Mouse (Mus musculus) erythroid progenitor cell, adult 5-6 weeks (primary cell): ENCODE results near the gene Smim10l2a. TPM values are rescaled to one million over a fixed set of nuclear protein-coding genes. Genes with fewer than 3 reads are reported as not detected.
"Not testable (repeated sequence)": the region's sequence is repeated elsewhere in the genome, so short reads cannot be mapped to it uniquely, and the experiment has no call there.

Experiments
- ATAC-seq: replicated peaks from 2 replicates; pipeline ENCODE4 v1.8.0; 2016; ENCODE audit warnings: moderate number of reproducible peaks, mild to moderate bottlenecking, moderate TSS enrichment, inconsistent platforms; ENCODE audit not compliant: poor library complexity, low FRiP score, severe bottlenecking
- total RNA-seq, 2 experiments: library from RNA; stranded (forward) in 1 of 2; stranded (reverse) in 1 of 2; fragments of 150-400 nt in 1 of 2; fragments of 186-747, 209-891 nt in 1 of 2; gene quantifications; 2 replicates each; pipeline versions ENCODE4 v1.2.3 to v1.2.4; 2015 to 2017; ENCODE audit warnings: low replicate concordance in 2 of 2

Smim10l2a gene
- not detected in 2 replicates for total RNA-seq (2015; ENCODE audit: low replicate concordance)
- total RNA-seq (2017; ENCODE audit: low replicate concordance), result not detected in 2 replicates

GRCm38 (mm10) chrX:56374431-56375128 lies at the start of gene Smim10l2a:
Gene Smim10l2a, plus strand, starts transcription at chrX:56374586.
- ATAC-seq, result not testable (repeated sequence)

- no peak for ATAC-seq
Observed at GRCm38 (mm10) chrX:56332046-56332445, 42.3 kb upstream of the Smim10l2a start.

- no peak for ATAC-seq
Observed at GRCm38 (mm10) chrX:56340305-56340704, 34.1 kb upstream of the Smim10l2a start.

GRCm38 (mm10) chrX:56342921-56343320 lies 31.5 kb upstream of the Smim10l2a start:
- ATAC-seq, result no peak

- ATAC-seq, result peak; percentile 81
Observed at GRCm38 (mm10) chrX:56346176-56346931, 28.0 kb upstream of the Smim10l2a start, which contains the start of gene Zfp449. Gene Zfp449, plus strand, starts transcription at chrX:56346400.

- ATAC-seq, result no peak
Observed at GRCm38 (mm10) chrX:56346932-56347253, 27.5 kb upstream of the Smim10l2a start.

- no peak for ATAC-seq
Observed at GRCm38 (mm10) chrX:56380852-56381251, 6.5 kb downstream of the Smim10l2a start.

GRCm38 (mm10) chrX:56384142-56384541 lies 9.8 kb downstream of the Smim10l2a start:
- no peak for ATAC-seq

- no peak for ATAC-seq
Observed at GRCm38 (mm10) chrX:56404646-56405045, 30.3 kb downstream of the Smim10l2a start.

- no peak for ATAC-seq
Observed at GRCm38 (mm10) chrX:56405482-56405881, 31.1 kb downstream of the Smim10l2a start.

- ATAC-seq, result no peak
Observed at GRCm38 (mm10) chrX:56406128-56406527, 31.7 kb downstream of the Smim10l2a start.

- no peak for ATAC-seq
Observed at GRCm38 (mm10) chrX:56416277-56416676, 41.9 kb downstream of the Smim10l2a start.

- ATAC-seq, result no peak
Observed at GRCm38 (mm10) chrX:56417541-56417940, 43.2 kb downstream of the Smim10l2a start.

Other genes starting within 250 kb of the Smim10l2a start
- gene 3830403N18Rik, start 238.0 kb upstream of the Smim10l2a start, total RNA-seq (2015; ENCODE audit: low replicate concordance), result 1.3 and 1.8 TPM in 2 replicates
- gene 3830403N18Rik, start 238.0 kb upstream of the Smim10l2a start, total RNA-seq (2017; ENCODE audit: low replicate concordance), result 2.8 TPM in 1 of 2 replicates, not detected in the other
- gene Gm773, start 161.7 kb upstream of the Smim10l2a start, total RNA-seq (2015; ENCODE audit: low replicate concordance), result not detected in 2 replicates
- not detected in 2 replicates for gene Gm773, start 161.7 kb upstream of the Smim10l2a start, total RNA-seq (2017; ENCODE audit: low replicate concordance)
- gene Zfp449, start 28.2 kb upstream of the Smim10l2a start, total RNA-seq (2015; ENCODE audit: low replicate concordance), result 1.3 TPM in 1 of 2 replicates, not detected in the other
- 0.08 and 0.39 TPM in 2 replicates for gene Zfp449, start 28.2 kb upstream of the Smim10l2a start, total RNA-seq (2017; ENCODE audit: low replicate concordance)
- gene Gm2174, start 73.4 kb downstream of the Smim10l2a start, total RNA-seq (2015; ENCODE audit: low replicate concordance), result not detected in 2 replicates
- gene Gm2174, start 73.4 kb downstream of the Smim10l2a start, total RNA-seq (2017; ENCODE audit: low replicate concordance), result 2.3 and 23.6 TPM in 2 replicates
- 223 and 328 TPM in 2 replicates for gene Ints6l, start 80.3 kb downstream of the Smim10l2a start, total RNA-seq (2015; ENCODE audit: low replicate concordance)
- gene Ints6l, start 80.3 kb downstream of the Smim10l2a start, total RNA-seq (2017; ENCODE audit: low replicate concordance), result 124 and 128 TPM in 2 replicates
- gene Gm10477, start 150.2 kb downstream of the Smim10l2a start, total RNA-seq (2015; ENCODE audit: low replicate concordance), result not detected in 2 replicates
- gene Gm10477, start 150.2 kb downstream of the Smim10l2a start, total RNA-seq (2017; ENCODE audit: low replicate concordance), result not detected in 2 replicates
- gene Gm648, start 175.0 kb downstream of the Smim10l2a start, total RNA-seq (2015; ENCODE audit: low replicate concordance), result not detected in 2 replicates
- not detected in 2 replicates for gene Gm648, start 175.0 kb downstream of the Smim10l2a start, total RNA-seq (2017; ENCODE audit: low replicate concordance)
- 8.4 and 11.9 TPM in 2 replicates for gene Mmgt1, start 223.5 kb downstream of the Smim10l2a start, total RNA-seq (2015; ENCODE audit: low replicate concordance)
- 6.3 and 7.6 TPM in 2 replicates for gene Mmgt1, start 223.5 kb downstream of the Smim10l2a start, total RNA-seq (2017; ENCODE audit: low replicate concordance)
- 2.5 and 4.2 TPM in 2 replicates for gene Slc9a6, start 235.2 kb downstream of the Smim10l2a start, total RNA-seq (2015; ENCODE audit: low replicate concordance)
- 3.3 and 5.3 TPM in 2 replicates for gene Slc9a6, start 235.2 kb downstream of the Smim10l2a start, total RNA-seq (2017; ENCODE audit: low replicate concordance)